Mouse (Mus musculus) MEL (cell line): ENCODE measurements around the gene Slc6a21. TPM values are rescaled to one million over a fixed set of nuclear protein-coding genes. Genes with fewer than 3 reads are reported as not detected.
A peak's percentile ranks its signal among the peaks of the same experiment; 100 is the strongest.

Experiments
- DNase-seq: peaks from one replicate; pipeline ENCODE4 v3.0.0; 2011; ENCODE audit warnings: low read depth, low spot score
- H3K27ac ChIP-seq: 2 replicates; pipeline ENCODE4 v1.5.1; 2012; ENCODE audit warnings: low read depth, mild to moderate bottlenecking, control low read depth, low read length, moderate library complexity; ENCODE audit not compliant: control insufficient read depth
- H3K27me3 ChIP-seq, 2 experiments: fragments of 150-350 bp in 1 of 2; sonication (generic) in 1 of 2; 2 replicates each; pipeline ENCODE4 v1.6.1; 2012; ENCODE audit warnings: low read length in 2 of 2, mild to moderate bottlenecking in 2 of 2, improper control_type of control experiment in 1 of 2, moderate library complexity in 1 of 2; ENCODE audit not compliant: insufficient read depth in 2 of 2, control insufficient read depth in 1 of 2
- H3K36me3 ChIP-seq, 2 experiments: 2 replicates each; pipeline ENCODE4 v1.6.1; 2012 to 2014; ENCODE audit warnings: low read length in 2 of 2, improper control_type of control experiment in 1 of 2, inconsistent platforms in 1 of 2, mild to moderate bottlenecking in 1 of 2; ENCODE audit not compliant: insufficient read depth in 2 of 2, control insufficient read depth in 1 of 2
- H3K4me1 ChIP-seq, 2 experiments: fragments of 150-350 bp in 1 of 2; sonication (generic) in 1 of 2; 2 replicates each; pipeline ENCODE4 v1.6.1; 2012; ENCODE audit warnings: low read length in 2 of 2, improper control_type of control experiment in 1 of 2, mild to moderate bottlenecking in 1 of 2; ENCODE audit not compliant: insufficient read depth in 2 of 2, control insufficient read depth in 1 of 2
- H3K4me3 ChIP-seq, 2 experiments: fragments of 150-350 bp in 1 of 2; sonication (generic) in 1 of 2; 2 replicates each; pipeline ENCODE4 v1.5.1; 2012; ENCODE audit warnings: low read depth in 2 of 2, low read length in 2 of 2, mild to moderate bottlenecking in 2 of 2, moderate library complexity in 2 of 2, control low read depth in 1 of 2, improper control_type of control experiment in 1 of 2; ENCODE audit not compliant: control insufficient read depth in 1 of 2, insufficient read depth in 1 of 2
- H3K79me2 ChIP-seq: 2 replicates; pipeline ENCODE4 v1.6.1; 2012; ENCODE audit warnings: mild to moderate bottlenecking, low read length, moderate library complexity; ENCODE audit not compliant: control insufficient read depth, poor library complexity, insufficient read depth
- H3K9ac ChIP-seq: 2 replicates; pipeline ENCODE4 v1.6.1; 2012; ENCODE audit warnings: low read depth, mild to moderate bottlenecking, control low read depth, low read length, moderate library complexity; ENCODE audit not compliant: control insufficient read depth, poor library complexity, severe bottlenecking
- H3K9me3 ChIP-seq: fragments of 150-350 bp; sonication (generic); replicated peaks from 2 replicates; pipeline ENCODE4 v1.6.1; 2012; ENCODE audit warnings: mild to moderate bottlenecking, low read length, improper control_type of control experiment, moderate library complexity; ENCODE audit not compliant: insufficient read depth
- BHLHE40 ChIP-seq: IDR thresholded peaks from 2 replicates; pipeline ENCODE4 v1.6.1; 2012; ENCODE audit warnings: low read depth, mild to moderate bottlenecking, inconsistent platforms, low read length, improper control_type of control experiment, borderline replicate concordance
- CHD1 ChIP-seq: IDR thresholded peaks from 2 replicates; pipeline ENCODE4 v1.6.1; 2012; ENCODE audit warnings: low read depth, mild to moderate bottlenecking, inconsistent platforms, low read length, improper control_type of control experiment
- CHD2 ChIP-seq: IDR thresholded peaks from 2 replicates; pipeline ENCODE4 v1.6.1; 2011; ENCODE audit warnings: low read length, improper control_type of control experiment
- CTCF ChIP-seq, 3 experiments: IDR thresholded peaks in 2 of 3; conservative IDR thresholded peaks in 1 of 3; 2 replicates each; pipeline ENCODE4 v1.5.1; 2011 to 2012; ENCODE audit warnings: low read length in 3 of 3, low read depth in 2 of 3, mild to moderate bottlenecking in 2 of 3, improper control_type of control experiment in 1 of 3, inconsistent platforms in 1 of 3, mixed read lengths in 1 of 3, moderate library complexity in 1 of 3; ENCODE audit not compliant: control insufficient read depth in 1 of 3, insufficient read depth in 1 of 3, poor library complexity in 1 of 3, severe bottlenecking in 1 of 3
- E2F4 ChIP-seq: IDR thresholded peaks from 2 replicates; pipeline ENCODE4 v1.6.1; 2011; ENCODE audit warnings: low read depth, low read length, improper control_type of control experiment, borderline replicate concordance
- ELF1 ChIP-seq: IDR thresholded peaks from 2 replicates; pipeline ENCODE4 v1.6.1; 2014; ENCODE audit warnings: low read depth, mild to moderate bottlenecking, inconsistent platforms, low read length, improper control_type of control experiment, moderate library complexity
- ETS1 ChIP-seq: IDR thresholded peaks from 2 replicates; pipeline ENCODE4 v1.6.1; 2012; ENCODE audit warnings: low read depth, mild to moderate bottlenecking, inconsistent platforms, low read length, improper control_type of control experiment, moderate library complexity
- GABPA ChIP-seq: IDR thresholded peaks from 2 replicates; pipeline ENCODE4 v1.6.1; 2012; ENCODE audit warnings: low read depth, mild to moderate bottlenecking, inconsistent platforms, low read length, improper control_type of control experiment, moderate library complexity
- HCFC1 ChIP-seq: IDR thresholded peaks from 2 replicates; pipeline ENCODE4 v1.6.1; 2012; ENCODE audit warnings: low read depth, mild to moderate bottlenecking, inconsistent platforms, low read length, improper control_type of control experiment, moderate library complexity
- JUND ChIP-seq: IDR thresholded peaks from 2 replicates; pipeline ENCODE4 v1.6.1; 2011; ENCODE audit warnings: low read depth, mild to moderate bottlenecking, improper control_type of control experiment, low read length
- MAFK ChIP-seq: IDR thresholded peaks from 2 replicates; pipeline ENCODE4 v1.6.1; 2011; ENCODE audit warnings: low read depth, mild to moderate bottlenecking, low read length, improper control_type of control experiment, borderline replicate concordance
- MAX ChIP-seq: IDR thresholded peaks from 2 replicates; pipeline ENCODE4 v1.6.1; 2011; ENCODE audit warnings: low read length, improper control_type of control experiment
- MEF2A ChIP-seq: IDR thresholded peaks from 2 replicates; pipeline ENCODE4 v1.6.1; 2014; ENCODE audit warnings: low read depth, mild to moderate bottlenecking, inconsistent platforms, low read length, improper control_type of control experiment; ENCODE audit not compliant: poor library complexity, insufficient replicate concordance, severe bottlenecking; ENCODE audit errors: extremely low read depth
- MXI1 ChIP-seq: IDR thresholded peaks from 2 replicates; pipeline ENCODE4 v1.6.1; 2011; ENCODE audit warnings: mild to moderate bottlenecking, low read depth, low read length, improper control_type of control experiment
- MYB ChIP-seq: IDR thresholded peaks from 2 replicates; pipeline ENCODE4 v1.6.1; 2011; ENCODE audit warnings: mild to moderate bottlenecking, low read depth, low read length, improper control_type of control experiment
- MYC ChIP-seq: IDR thresholded peaks from 2 replicates; pipeline ENCODE4 v1.6.1; 2011; ENCODE audit warnings: low read depth, mild to moderate bottlenecking, low read length, improper control_type of control experiment, moderate library complexity
- NELFE ChIP-seq: IDR thresholded peaks from 2 replicates; pipeline ENCODE4 v1.6.1; 2011; ENCODE audit warnings: low read depth, low read length, improper control_type of control experiment
- NRF1 ChIP-seq: IDR thresholded peaks from 2 replicates; pipeline ENCODE4 v1.6.1; 2014; ENCODE audit warnings: low read depth, mild to moderate bottlenecking, inconsistent platforms, low read length, improper control_type of control experiment, moderate library complexity; ENCODE audit not compliant: poor library complexity, insufficient read depth, severe bottlenecking
- POLR2A ChIP-seq, 2 experiments: IDR thresholded peaks; 2 replicates each; pipeline ENCODE4 v1.6.1; 2011 to 2012; ENCODE audit warnings: low read length in 2 of 2, mild to moderate bottlenecking in 2 of 2, control low read depth in 1 of 2, improper control_type of control experiment in 1 of 2, low read depth in 1 of 2, moderate library complexity in 1 of 2; ENCODE audit not compliant: control insufficient read depth in 1 of 2, insufficient read depth in 1 of 2, poor library complexity in 1 of 2
- POLR2AphosphoS2 ChIP-seq: IDR thresholded peaks from 2 replicates; pipeline ENCODE4 v1.6.1; 2011; ENCODE audit warnings: low read length, improper control_type of control experiment
- POLR2AphosphoS5 ChIP-seq: IDR thresholded peaks from 2 replicates; pipeline ENCODE4 v1.6.1; 2012; ENCODE audit warnings: low read depth, borderline replicate concordance, mild to moderate bottlenecking, inconsistent platforms, low read length, moderate library complexity, mixed read lengths
- RAD21 ChIP-seq: IDR thresholded peaks from 2 replicates; pipeline ENCODE4 v1.6.1; 2011; ENCODE audit warnings: mild to moderate bottlenecking, low read depth, low read length, improper control_type of control experiment
- RCOR1 ChIP-seq: IDR thresholded peaks from 2 replicates; pipeline ENCODE4 v1.6.1; 2012; ENCODE audit warnings: low read depth, mild to moderate bottlenecking, inconsistent platforms, low read length, improper control_type of control experiment
- SIN3A ChIP-seq: IDR thresholded peaks from 2 replicates; pipeline ENCODE4 v1.6.1; 2012; ENCODE audit warnings: low read length, improper control_type of control experiment, inconsistent platforms
- SMC3 ChIP-seq: IDR thresholded peaks from 2 replicates; pipeline ENCODE4 v1.6.1; 2011; ENCODE audit warnings: low read depth, low read length, improper control_type of control experiment
- TAL1 ChIP-seq: IDR thresholded peaks from 2 replicates; pipeline ENCODE4 v1.6.1; 2012; ENCODE audit warnings: mild to moderate bottlenecking, inconsistent platforms, low read length, moderate library complexity, mixed read lengths
- TBP ChIP-seq: IDR thresholded peaks from 2 replicates; pipeline ENCODE4 v1.8.0; 2011; ENCODE audit warnings: low read depth, low read length, improper control_type of control experiment
- UBTF ChIP-seq: IDR thresholded peaks from 2 replicates; pipeline ENCODE4 v1.6.1; 2012; ENCODE audit warnings: low read depth, mild to moderate bottlenecking, inconsistent platforms, low read length, improper control_type of control experiment, moderate library complexity, borderline replicate concordance; ENCODE audit not compliant: insufficient read depth
- USF1 ChIP-seq: IDR thresholded peaks from 2 replicates; pipeline ENCODE4 v1.6.1; 2014; ENCODE audit warnings: low read depth, mild to moderate bottlenecking, inconsistent platforms, low read length, improper control_type of control experiment, moderate library complexity
- ZC3H11A ChIP-seq: IDR thresholded peaks from 2 replicates; pipeline ENCODE4 v1.6.1; 2012; ENCODE audit warnings: low read depth, mild to moderate bottlenecking, inconsistent platforms, low read length, improper control_type of control experiment
- ZKSCAN1 ChIP-seq: IDR thresholded peaks from 2 replicates; pipeline ENCODE4 v1.6.1; 2012; ENCODE audit warnings: low read depth, mild to moderate bottlenecking, inconsistent platforms, low read length, improper control_type of control experiment, moderate library complexity
- ZNF384 ChIP-seq: IDR thresholded peaks from 2 replicates; pipeline ENCODE4 v1.6.1; 2012; ENCODE audit warnings: low read depth, mild to moderate bottlenecking, inconsistent platforms, low read length, improper control_type of control experiment
- polyA plus RNA-seq, 2 experiments: library from polyadenylated mRNA; stranded (reverse) in 1 of 2; unstranded in 1 of 2; fragments of >175 nt in 1 of 2; fragments of >200 nt in 1 of 2; gene quantifications; 2 replicates each; pipeline versions ENCODE4 v1.2.1 to v1.2.4; 2012; ENCODE audit warnings: low replicate concordance in 2 of 2, low read depth in 1 of 2; ENCODE audit not compliant: insufficient read length in 2 of 2, insufficient read depth in 1 of 2, missing spikeins in 1 of 2
- total RNA-seq: library from RNA; depleted of rRNA; stranded (reverse); fragments of 300-350 nt; gene quantifications from 2 replicates; pipeline ENCODE4 v1.2.3, GENCODE M21; 2012

Slc6a21 gene
- total and polyA plus RNA-seq, 3 experiments, result not detected

- TF ChIP-seq ELF1, result no peak
- TF ChIP-seq ZKSCAN1, result no peak
- TF ChIP-seq POLR2AphosphoS5, result no peak
- TF ChIP-seq MYB, result no peak
- no peak for TF ChIP-seq POLR2AphosphoS2
- TF ChIP-seq ZC3H11A, result no peak
- no peak for TF ChIP-seq RCOR1
- TF ChIP-seq TBP, result no peak
- no peak for TF ChIP-seq ETS1
- TF ChIP-seq MXI1, result no peak
- no peak for TF ChIP-seq SMC3
- no peak for TF ChIP-seq USF1
- TF ChIP-seq CTCF (IDR thresholded peaks at IDR 0.05 in 2 of 3, conservative IDR thresholded peaks at IDR 0.05 in 1 of 3; ENCODE audit: control insufficient read depth in 1 of 3, insufficient read depth in 1 of 3, low read depth in 2 of 3, low read length in 3 of 3, poor library complexity in 1 of 3, severe bottlenecking in 1 of 3), result peak in 2 of 3 experiments; percentile 3 to 14; a peak in 1 of 6 replicates
- no peak for TF ChIP-seq MEF2A
- TF ChIP-seq POLR2A (IDR thresholded peaks at IDR 0.05; ENCODE audit: control insufficient read depth in 1 of 2, insufficient read depth in 1 of 2, low read depth in 1 of 2, low read length in 2 of 2, poor library complexity in 1 of 2), result no peak
- TF ChIP-seq SIN3A, result no peak
- TF ChIP-seq E2F4, result no peak
- no peak for TF ChIP-seq JUND
- no peak for TF ChIP-seq MAX
- TF ChIP-seq GABPA, result no peak
- TF ChIP-seq ZNF384, result peak; percentile 41; the same call in 1 of the 2 replicates
- no peak for TF ChIP-seq UBTF
- 0 out of 2 replicates have a peak, but pooled peaks have one; percentile 19 for TF ChIP-seq MYC
- TF ChIP-seq TAL1, result no peak
- H3K9ac ChIP-seq, result no peak overlapping the region
- H3K79me2 ChIP-seq, result no peaks in the 10 kb centered on the region
- H3K27ac ChIP-seq, result no peak overlapping the region
- H3K4me3 ChIP-seq, result no peak overlapping the region
- peaks cover 0 to 28% of the 10 kb centered on the region in 2 experiments for H3K27me3 ChIP-seq
- no peaks in the 10 kb centered on the region for H3K36me3 ChIP-seq
- H3K9me3 ChIP-seq, result no peaks in the 10 kb centered on the region
- no peak for DNase-seq
- no peaks in the 10 kb centered on the region for H3K4me1 ChIP-seq
Observed at GRCm38 (mm10) chr7:45247666-45248065, 29.6 kb upstream of the Slc6a21 start.

- TF ChIP-seq BHLHE40 (no peak), CHD1 (no peak), CHD2 (no peak), NRF1 (no peak), RAD21 (no peak), MAFK (no peak), RCOR1 (no peak), ZKSCAN1 (no peak), HCFC1 (no peak), UBTF (no peak), SIN3A (no peak), POLR2AphosphoS5 (no peak), NELFE (no peak), ZNF384 (no peak)
- TF ChIP-seq, all 39 proteins: peak for 0
- H3K27ac ChIP-seq, result no peak overlapping the region
- no peak for DNase-seq
- no peak overlapping the region for H3K4me3 ChIP-seq
- H3K79me2 ChIP-seq, result no peaks in the 10 kb centered on the region
- no peaks in the 10 kb centered on the region for H3K9me3 ChIP-seq
- H3K9ac ChIP-seq, result no peak overlapping the region
- peaks cover 6 to 30% of the 10 kb centered on the region in 2 experiments for H3K27me3 ChIP-seq
- no peaks in the 10 kb centered on the region for H3K36me3 ChIP-seq
- no peaks in the 10 kb centered on the region for H3K4me1 ChIP-seq
Observed at GRCm38 (mm10) chr7:45253806-45254205, 23.5 kb upstream of the Slc6a21 start.
